Mouse (Mus musculus) E14TG2a.4 (cell line): Measurements from ENCODE around the gene Kcnip3.

Experiments used
- CTCF ChIP-seq: conservative IDR thresholded peaks from 2 replicates; pipeline ENCODE4 v1.5.1; 2014; ENCODE audit warnings: low read length
- NANOG ChIP-seq: IDR thresholded peaks from 2 replicates; pipeline ENCODE4 v1.6.1; 2014; ENCODE audit warnings: borderline replicate concordance, low read length, mixed read lengths
- POU5F1 ChIP-seq: IDR thresholded peaks from 2 replicates; pipeline ENCODE4 v1.6.1; 2014; ENCODE audit warnings: low read length, borderline replicate concordance

DNA sequence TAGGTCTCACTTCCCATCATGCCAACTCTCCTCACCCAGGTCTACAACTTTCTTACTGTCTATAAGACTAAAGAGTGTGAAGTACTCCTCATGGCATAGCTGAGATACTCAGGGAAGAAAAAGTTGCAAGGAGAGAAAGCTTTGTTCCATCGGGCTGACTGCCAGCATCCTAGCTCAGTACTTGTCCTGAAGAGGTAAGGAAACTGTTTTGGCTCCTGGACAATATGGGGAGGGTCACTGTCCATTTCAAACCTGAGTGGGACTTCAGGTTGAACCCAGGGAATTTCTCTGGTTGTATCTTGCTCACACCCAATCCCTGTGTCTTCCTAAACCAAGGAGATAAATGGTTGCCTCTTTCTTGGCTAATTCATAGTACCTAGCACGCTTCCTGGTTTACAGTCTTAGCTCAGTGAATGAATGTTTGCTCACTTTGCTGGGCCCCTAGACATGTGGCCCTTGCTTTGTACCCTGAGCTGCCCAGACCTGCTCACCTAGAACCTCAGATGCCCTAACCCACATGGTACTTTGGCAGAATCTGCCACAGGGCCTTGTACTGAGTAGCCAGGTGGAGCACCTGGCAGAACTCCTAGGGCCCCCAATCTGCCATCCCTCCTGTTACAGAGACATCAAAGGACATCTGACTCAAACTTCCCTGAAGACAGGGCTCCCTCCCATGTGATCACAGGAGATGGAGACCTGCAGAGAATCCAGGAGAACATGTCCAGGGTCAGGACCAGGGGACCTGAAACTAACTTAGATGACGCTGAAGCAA, 3.3 kb upstream of the Kcnip3 start:
- TF ChIP-seq CTCF, result no peak
- no peak for TF ChIP-seq POU5F1
- TF ChIP-seq NANOG, result no peak
